Mouse (Mus musculus): ENCODE results near the gene Sbno1.

- TF ChIP-seq CTCF (IDR thresholded peaks at IDR 0.05; ENCODE audit: control insufficient read depth, insufficient read depth, insufficient replicate concordance, low read depth, low read length) (no peak), POLR2A (IDR thresholded peaks at IDR 0.05; ENCODE audit: control insufficient read depth, low read depth, low read length) (no peak)
Observed at GRCm38 (mm10) chr5:124353011-124353725, 72.6 kb downstream of the Sbno1 start.
